Mouse (Mus musculus): ENCODE measurements around the gene Stpg4.

GRCm38 (mm10) chr17:87458911-87459749 lies 31.6 kb upstream of the Stpg4 start:
- TF ChIP-seq CTCF (IDR thresholded peaks at IDR 0.05; ENCODE audit: extremely low read depth, insufficient read depth, insufficient read length, insufficient replicate concordance): no peak
- TF ChIP-seq POLR2A (IDR thresholded peaks at IDR 0.05; ENCODE audit: low read depth, low read length): no peak

All from spleen, adult 2 months (tissue).